Mouse (Mus musculus): Measurements from ENCODE around the gene Wnk4.

The Wnk4 gene

DNA sequence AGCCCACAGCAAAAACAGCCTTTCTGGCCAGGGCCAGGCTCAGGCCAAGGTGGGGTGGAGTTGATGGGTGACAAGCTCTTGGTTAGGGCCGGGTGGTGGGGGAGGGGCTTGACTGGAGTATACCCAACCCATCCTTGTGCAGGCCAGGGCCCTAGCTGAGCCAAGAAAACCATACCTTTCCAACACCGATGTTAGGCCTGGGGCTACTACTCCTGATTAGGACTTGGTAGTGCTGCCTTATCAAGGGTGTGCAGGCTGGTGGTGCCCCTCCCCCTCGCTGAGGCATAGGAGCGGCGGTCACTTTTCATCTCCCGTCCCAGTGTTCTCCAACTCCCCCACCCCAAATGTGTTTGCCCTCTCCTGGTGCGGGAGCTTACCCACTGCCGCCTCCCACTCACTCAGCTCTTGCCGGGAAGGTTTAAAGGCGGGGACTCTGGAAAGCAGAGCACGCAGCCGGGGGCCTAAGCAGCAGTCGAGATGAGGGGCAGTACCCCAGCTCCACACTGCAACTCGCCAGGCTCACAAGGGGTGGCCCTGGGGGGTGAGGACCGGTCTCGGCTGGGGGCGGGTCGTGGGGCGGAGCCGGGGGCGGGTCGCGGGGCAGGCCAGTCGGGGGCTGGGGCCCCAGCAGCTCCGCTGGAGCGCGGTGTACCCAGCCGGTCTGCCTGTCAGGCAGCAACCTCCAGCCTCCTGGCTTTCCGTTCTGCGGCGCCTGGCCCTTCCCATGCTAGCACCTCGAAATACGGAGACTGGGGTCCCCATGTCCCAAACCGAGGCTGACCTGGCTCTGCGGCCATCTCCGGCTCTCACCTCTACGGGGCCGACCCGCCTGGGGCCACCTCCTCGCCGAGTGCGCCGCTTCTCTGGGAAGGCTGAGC lies at the start of gene Wnk4:
Wnk4 (plus strand) TSS at position 620 of the 878 bp plus-strand sequence.
- DNase-seq, result no peak

GRCm38 (mm10) chr11:101211970-101212369 lies 48.4 kb upstream of the Wnk4 start:
- DNase-seq, result no peak

- no peak for DNase-seq
Observed at GRCm38 (mm10) chr11:101216936-101217335, 43.4 kb upstream of the Wnk4 start.

- DNase-seq, result peak in 1 of 2 experiments; percentile 45
Observed at GRCm38 (mm10) chr11:101218436-101219055, 41.8 kb upstream of the Wnk4 start.

- DNase-seq, result no peak
Observed at GRCm38 (mm10) chr11:101220853-101221252, 39.5 kb upstream of the Wnk4 start.

- no peak for DNase-seq
Observed at GRCm38 (mm10) chr11:101221306-101221986, 38.9 kb upstream of the Wnk4 start.

- no peak for DNase-seq
Observed at GRCm38 (mm10) chr11:101224337-101224736, 36.0 kb upstream of the Wnk4 start.

GRCm38 (mm10) chr11:101225331-101226064 lies 34.9 kb upstream of the Wnk4 start:
- DNase-seq, result no peak

- DNase-seq, result peak; percentile 83 to 89
Observed at GRCm38 (mm10) chr11:101226065-101226701, 34.2 kb upstream of the Wnk4 start, which contains the start of gene Ezh1. Gene Ezh1 (minus strand): TSS chr11:101226463.

- no peak for DNase-seq
Observed at GRCm38 (mm10) chr11:101229361-101229900, 30.9 kb upstream of the Wnk4 start.

- no peak for DNase-seq
Observed at GRCm38 (mm10) chr11:101230061-101230511, 30.3 kb upstream of the Wnk4 start.

DNA sequence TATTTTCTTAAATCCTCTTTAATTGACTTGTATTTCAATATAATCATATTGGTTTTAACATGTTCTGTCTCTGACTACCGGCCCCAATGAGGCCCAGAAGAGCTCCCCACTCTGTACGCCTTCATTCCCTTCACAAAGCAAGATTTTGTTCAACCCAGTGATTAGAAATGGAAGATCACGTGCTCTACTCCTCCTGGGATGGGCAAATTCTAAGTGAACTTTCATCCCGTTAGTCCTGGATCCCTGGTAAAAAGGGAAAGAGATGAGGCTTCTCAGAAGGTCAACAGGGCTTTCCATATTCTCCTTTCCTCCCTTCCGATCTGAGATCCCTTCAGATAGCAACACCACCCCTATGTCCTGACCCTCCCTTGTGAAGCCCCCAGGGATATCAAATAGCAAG lies 29.8 kb upstream of the Wnk4 start:
- DNase-seq, result no peak

- DNase-seq, result no peak
Observed at GRCm38 (mm10) chr11:101230991-101231871, 29.1 kb upstream of the Wnk4 start.

DNA sequence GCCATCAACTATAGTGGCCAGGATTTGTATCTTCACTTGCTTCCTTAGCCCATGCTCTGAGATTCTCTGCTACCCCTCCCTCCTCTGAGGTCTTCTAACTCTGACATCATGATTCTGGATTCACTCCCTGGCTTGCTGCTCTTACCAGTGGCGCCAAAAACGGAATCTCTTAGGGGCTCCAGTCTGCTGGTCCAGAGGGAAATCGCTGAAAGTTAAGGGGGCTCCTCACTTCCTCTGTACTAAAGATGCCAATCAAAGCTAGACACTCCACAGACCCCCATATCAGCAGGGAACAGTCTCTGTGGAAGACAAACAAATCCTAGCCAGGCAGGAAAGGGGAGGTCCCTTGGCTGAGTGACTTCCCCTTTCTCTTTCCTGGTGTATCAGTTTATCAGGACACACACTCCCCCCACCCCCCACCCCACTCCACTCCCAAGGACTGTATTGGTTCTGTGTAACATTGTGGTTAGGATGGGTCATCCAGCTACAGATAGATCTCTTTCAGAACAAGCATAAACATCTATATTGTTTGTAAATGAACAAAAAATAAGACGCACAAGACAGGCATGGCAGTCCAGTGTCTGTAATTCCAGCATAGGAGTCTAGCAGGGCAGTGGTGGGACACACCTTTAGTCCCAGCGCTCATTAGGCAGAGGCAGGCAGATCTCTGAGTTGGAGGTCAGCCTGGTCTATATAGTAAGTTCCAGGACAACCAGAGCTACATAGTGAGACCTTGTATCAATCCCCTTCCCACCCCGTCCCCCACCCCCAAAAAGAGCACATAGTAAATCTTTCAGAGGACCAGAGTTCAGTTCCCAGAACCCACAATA lies 28.1 kb upstream of the Wnk4 start:
- DNase-seq, result no peak

DNA sequence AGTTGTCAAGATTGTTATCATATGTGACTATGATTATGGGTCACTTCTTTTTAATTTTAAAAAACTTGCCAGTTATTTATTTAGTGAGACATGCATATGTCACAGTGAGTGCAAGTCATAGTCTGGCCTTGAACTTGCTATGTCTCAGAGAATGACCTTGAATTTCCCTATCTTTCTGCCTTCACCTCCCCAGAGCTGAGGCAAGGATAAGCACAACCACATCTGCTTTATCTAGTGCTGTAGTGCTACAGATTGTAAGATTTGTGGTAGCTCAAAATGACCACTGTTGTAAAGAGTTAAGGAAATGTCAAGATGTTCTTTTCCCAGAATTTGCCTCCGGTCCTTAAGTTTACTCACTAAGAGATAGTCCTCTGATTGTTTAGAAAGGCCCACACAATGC lies 27.1 kb upstream of the Wnk4 start:
- no peak for DNase-seq

GRCm38 (mm10) chr11:101234124-101234523 lies 26.2 kb upstream of the Wnk4 start:
- no peak for DNase-seq

GRCm38 (mm10) chr11:101235429-101235828 lies 24.9 kb upstream of the Wnk4 start:
- no peak for DNase-seq

DNA sequence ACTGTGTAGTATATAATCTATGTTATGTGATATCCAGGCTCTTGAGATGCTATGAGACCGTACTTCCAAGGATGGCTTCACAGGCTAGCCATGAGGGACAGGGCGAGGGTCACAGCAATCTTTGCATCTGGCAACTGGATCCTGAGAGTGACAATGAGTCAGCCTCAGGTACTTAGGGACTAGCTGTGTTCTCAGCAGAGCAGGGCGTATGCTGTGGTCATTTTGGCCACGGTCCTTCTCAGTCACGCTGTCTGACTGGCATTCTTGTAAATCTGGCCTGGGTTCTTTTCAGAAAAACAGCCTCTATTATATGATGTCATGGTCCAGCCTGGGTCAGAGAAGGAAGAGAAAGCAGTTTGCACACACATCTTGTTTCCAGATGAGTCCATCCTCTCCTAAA lies 23.6 kb upstream of the Wnk4 start:
- no peak for DNase-seq

GRCm38 (mm10) chr11:101238071-101238647 lies 22.2 kb upstream of the Wnk4 start:
- DNase-seq, result no peak

GRCm38 (mm10) chr11:101245071-101245470 lies 15.3 kb upstream of the Wnk4 start:
- no peak for DNase-seq
